Mouse (Mus musculus) myocyte (in vitro differentiated cells): ENCODE results near the gene Gfy.

Experiments
- CEBPB ChIP-seq: IDR thresholded peaks from 2 replicates; pipeline ENCODE4 v1.6.1; 2011; ENCODE audit warnings: mild to moderate bottlenecking, moderate library complexity; ENCODE audit not compliant: poor library complexity, insufficient read depth, severe bottlenecking
- E2F4 ChIP-seq: IDR thresholded peaks from one replicate; pipeline ENCODE4 v1.6.1; 2011; ENCODE audit warnings: mild to moderate bottlenecking, control low read depth, moderate library complexity; ENCODE audit not compliant: insufficient read depth
- MAX ChIP-seq: IDR thresholded peaks from one replicate; pipeline ENCODE4 v1.6.1; 2011; ENCODE audit warnings: low read depth, mild to moderate bottlenecking, control low read depth
- MYOD1 ChIP-seq, 3 experiments: IDR thresholded peaks; one replicate each; pipeline ENCODE4 v1.6.1; 2011; ENCODE audit warnings: control low read depth in 2 of 3, low read depth in 2 of 3, mild to moderate bottlenecking in 2 of 3, moderate library complexity in 1 of 3; ENCODE audit not compliant: insufficient read length in 2 of 3, control insufficient read depth in 1 of 3
- POLR2A ChIP-seq: IDR thresholded peaks from one replicate; pipeline ENCODE4 v1.6.1; 2011; ENCODE audit warnings: low read depth, mild to moderate bottlenecking, control low read depth, moderate library complexity; ENCODE audit not compliant: insufficient read length
- POLR2AphosphoS2 ChIP-seq: IDR thresholded peaks from one replicate; pipeline ENCODE4 v1.6.1; 2011; ENCODE audit warnings: low read depth, control low read depth; ENCODE audit not compliant: insufficient read length
- TCF12 ChIP-seq: IDR thresholded peaks from one replicate; pipeline ENCODE4 v1.6.1; 2011; ENCODE audit warnings: mild to moderate bottlenecking, control low read depth; ENCODE audit not compliant: poor library complexity, insufficient read depth, severe bottlenecking
- TCF3 ChIP-seq: IDR thresholded peaks from one replicate; pipeline ENCODE4 v1.6.1; 2011; ENCODE audit warnings: low read depth, control low read depth; ENCODE audit not compliant: insufficient read length
- USF1 ChIP-seq: IDR thresholded peaks from one replicate; pipeline ENCODE4 v1.6.1; 2011; ENCODE audit warnings: low read depth, mild to moderate bottlenecking, control low read depth, moderate library complexity

GRCm38 (mm10) chr7:45196176-45196535 lies 16.8 kb upstream of the Gfy start:
- no peak for TF ChIP-seq USF1
- no peak for TF ChIP-seq POLR2AphosphoS2
- TF ChIP-seq POLR2A, result no peak
- no peak for TF ChIP-seq CEBPB
- no peak for TF ChIP-seq MAX
- TF ChIP-seq TCF12, result no peak
- no peak for TF ChIP-seq E2F4
- no peak for TF ChIP-seq MYOD1 (IDR thresholded peaks at IDR 0.05; ENCODE audit: control insufficient read depth in 1 of 3, insufficient read length in 2 of 3, low read depth in 2 of 3)
- TF ChIP-seq TCF3, result no peak
